Mouse (Mus musculus): ENCODE data around the gene Ormdl1.

DNA sequence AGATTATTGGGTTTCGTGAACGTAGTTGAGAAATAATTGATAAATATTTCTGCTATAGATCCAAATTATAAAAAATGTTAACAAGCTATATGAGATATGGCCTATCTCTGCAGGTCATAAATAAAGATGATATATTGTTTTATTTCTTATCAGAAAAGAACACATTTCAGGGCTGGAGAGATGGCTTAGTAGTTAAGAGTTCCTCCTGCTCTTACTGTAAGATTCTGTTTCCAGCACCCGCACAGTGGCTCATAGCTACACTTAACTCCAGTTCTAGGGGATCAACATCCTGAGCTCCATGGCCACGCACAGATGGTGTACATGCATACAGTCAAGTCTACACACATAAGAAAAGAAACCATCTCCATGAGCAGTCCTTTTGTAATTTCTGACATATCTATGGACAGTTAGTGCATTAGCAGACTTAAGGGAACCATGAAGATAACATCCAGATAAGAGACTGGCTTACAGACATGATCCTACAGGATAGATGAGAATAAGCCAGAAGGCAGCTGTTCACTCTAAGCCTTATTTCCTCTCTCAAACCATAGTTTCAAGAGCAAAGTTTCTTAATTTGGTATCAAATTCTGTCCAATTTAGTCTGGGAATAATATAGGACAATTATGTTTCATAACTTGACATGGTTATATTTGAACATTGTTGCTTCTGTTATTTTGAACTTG, 24.9 kb downstream of the Ormdl1 start:
- TF ChIP-seq EP300 (IDR thresholded peaks at IDR 0.05) (no peak), CTCF (IDR thresholded peaks at IDR 0.05) (no peak)
